Mouse (Mus musculus) right cerebral cortex, adult 18-20 months (tissue): ENCODE measurements around the gene Gm13276.
"Not testable (repeated sequence)": the region's sequence is repeated elsewhere in the genome, so short reads cannot be mapped to it uniquely, and the experiment has no call there.

ENCODE experiments used
- DNase-seq: peaks from one replicate; pipeline ENCODE4 v3.0.0; 2022; ENCODE audit warnings: mixed read lengths

Gm13276 gene

GRCm38 (mm10) chr4:88785409-88785808 is at the start of gene Gm13276:
Gene Gm13276, plus strand, starts transcription at chr4:88785709.
- DNase-seq, result not testable (repeated sequence)

- peak; percentile 28 for DNase-seq
These were observed 47.0 kb upstream of the Gm13276 start for GRCm38 (mm10) chr4:88738480-88738879.

- DNase-seq, result no peak
These were observed 46.5 kb upstream of the Gm13276 start for GRCm38 (mm10) chr4:88739036-88739435.

- DNase-seq, result no peak
These were observed 44.1 kb upstream of the Gm13276 start for GRCm38 (mm10) chr4:88741426-88741825.

- no peak for DNase-seq
These were observed 42.6 kb upstream of the Gm13276 start for GRCm38 (mm10) chr4:88742771-88743371.

- DNase-seq, result no peak
These were observed 41.3 kb upstream of the Gm13276 start for GRCm38 (mm10) chr4:88744207-88744606.

GRCm38 (mm10) chr4:88749926-88750325 is 35.6 kb upstream of the Gm13276 start:
- DNase-seq, result no peak

- peak; percentile 73 for DNase-seq
These were observed 30.6 kb upstream of the Gm13276 start, which contains the start of gene Gm13271 for GRCm38 (mm10) chr4:88754818-88755340. Gene Gm13271, plus strand, starts transcription at chr4:88754868.

GRCm38 (mm10) chr4:88756581-88757513 is 28.7 kb upstream of the Gm13276 start:
- DNase-seq, result not testable (repeated sequence)

- DNase-seq, result peak; percentile 88
These were observed 27.9 kb upstream of the Gm13276 start for GRCm38 (mm10) chr4:88757628-88758031.

GRCm38 (mm10) chr4:88758751-88759150 is 26.8 kb upstream of the Gm13276 start:
- DNase-seq, result not testable (repeated sequence)

- DNase-seq, result peak; percentile 10
These were observed 25.8 kb upstream of the Gm13276 start, which contains the start of gene Gm13283 for GRCm38 (mm10) chr4:88759610-88760268. Gene Gm13283, plus strand, starts transcription at chr4:88760119.

GRCm38 (mm10) chr4:88760431-88760830 is 25.1 kb upstream of the Gm13276 start:
- peak; percentile 46 for DNase-seq

GRCm38 (mm10) chr4:88761776-88762175 is 23.7 kb upstream of the Gm13276 start:
- peak; percentile 63 for DNase-seq

- not testable (repeated sequence) for DNase-seq
These were observed 23.2 kb upstream of the Gm13276 start for GRCm38 (mm10) chr4:88762341-88762740.

GRCm38 (mm10) chr4:88763384-88764018 is 22.0 kb upstream of the Gm13276 start:
- DNase-seq, result peak; percentile 9

GRCm38 (mm10) chr4:88773534-88773933 is 12.0 kb upstream of the Gm13276 start, which contains the start of gene Gm13290:
Gene Gm13290, plus strand, starts transcription at chr4:88773834.
- DNase-seq, result not testable (repeated sequence)

GRCm38 (mm10) chr4:88776622-88777021 is 8.9 kb upstream of the Gm13276 start, which contains the start of gene Gm13289:
Gene Gm13289, plus strand, starts transcription at chr4:88776922.
- DNase-seq, result not testable (repeated sequence)

- DNase-seq, result not testable (repeated sequence)
These were observed 6.0 kb upstream of the Gm13276 start, which contains the start of gene Gm13272 for GRCm38 (mm10) chr4:88779550-88779949. Gene Gm13272, plus strand, starts transcription at chr4:88779850.

- DNase-seq, result not testable (repeated sequence)
These were observed 5.2 kb upstream of the Gm13276 start for GRCm38 (mm10) chr4:88780320-88780719.

GRCm38 (mm10) chr4:88781831-88782230 is 3.7 kb upstream of the Gm13276 start, which contains the start of gene Ifnz:
Gene Ifnz, plus strand, starts transcription at chr4:88782131.
- not testable (repeated sequence) for DNase-seq

- DNase-seq, result not testable (repeated sequence)
These were observed 3.2 kb upstream of the Gm13276 start for GRCm38 (mm10) chr4:88782335-88782734.
